Mouse (Mus musculus) ZHBTc4 (cell line): ENCODE measurements around the gene Best1.

Source experiments
- DNase-seq: peaks from one replicate; pipeline ENCODE4 v3.0.0-alpha.2; 2011; ENCODE audit warnings: low read depth, low spot score

Best1 gene

DNA sequence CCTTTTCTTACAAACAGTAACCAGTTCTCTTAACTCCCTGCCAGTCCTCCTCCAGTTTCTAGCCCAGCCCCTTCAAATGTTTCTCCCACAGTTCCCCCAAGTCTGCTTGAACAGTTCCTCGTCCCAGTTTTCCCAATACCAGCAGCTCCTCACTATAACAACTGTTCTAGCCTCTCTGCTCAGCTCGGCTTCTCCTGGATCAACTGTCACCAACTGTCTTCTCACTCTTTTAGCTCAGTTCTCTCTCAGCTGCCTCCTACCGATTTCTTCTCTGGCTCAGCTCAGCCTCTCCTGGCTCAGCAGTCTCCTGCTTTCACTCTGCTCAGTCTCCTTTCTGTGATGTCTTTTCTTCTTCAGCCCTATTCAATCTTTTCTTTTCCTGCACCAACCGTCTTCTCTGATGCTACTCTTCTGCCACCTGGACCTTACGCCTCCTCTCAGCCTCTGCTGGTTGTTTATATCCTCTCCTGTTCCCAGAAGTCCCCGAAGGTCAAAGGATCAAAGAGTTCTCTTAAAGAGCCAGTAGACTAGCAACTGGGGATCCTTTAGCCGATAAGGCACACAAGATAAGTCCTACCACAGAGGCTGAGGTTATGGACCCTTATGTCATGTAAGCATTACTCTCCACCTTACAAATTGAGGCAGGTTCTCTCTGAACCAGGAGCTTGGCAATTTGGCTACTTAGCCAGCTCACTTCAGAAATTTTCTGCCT, 37.1 kb downstream of the Best1 start:
- DNase-seq: no peak

DNA sequence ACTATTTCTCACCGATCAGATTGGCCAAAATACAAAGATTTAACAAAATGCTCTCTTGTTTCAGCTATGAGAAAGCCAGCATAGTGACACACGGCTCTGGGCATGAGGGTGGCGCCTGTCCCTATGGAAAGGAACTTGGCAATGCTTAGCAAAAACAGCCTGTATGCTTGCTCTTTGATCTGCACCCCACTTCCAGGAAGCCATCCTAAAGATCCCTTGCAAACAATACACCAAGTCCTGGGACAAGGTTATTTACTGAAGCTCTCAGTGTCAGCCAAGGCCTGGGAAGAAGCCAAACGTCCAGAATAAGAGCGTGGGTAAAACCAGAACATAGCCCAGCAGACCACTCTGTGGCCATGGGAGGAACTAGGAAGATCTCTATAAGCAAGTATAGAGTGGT, 40.7 kb downstream of the Best1 start:
- no peak for DNase-seq

DNA sequence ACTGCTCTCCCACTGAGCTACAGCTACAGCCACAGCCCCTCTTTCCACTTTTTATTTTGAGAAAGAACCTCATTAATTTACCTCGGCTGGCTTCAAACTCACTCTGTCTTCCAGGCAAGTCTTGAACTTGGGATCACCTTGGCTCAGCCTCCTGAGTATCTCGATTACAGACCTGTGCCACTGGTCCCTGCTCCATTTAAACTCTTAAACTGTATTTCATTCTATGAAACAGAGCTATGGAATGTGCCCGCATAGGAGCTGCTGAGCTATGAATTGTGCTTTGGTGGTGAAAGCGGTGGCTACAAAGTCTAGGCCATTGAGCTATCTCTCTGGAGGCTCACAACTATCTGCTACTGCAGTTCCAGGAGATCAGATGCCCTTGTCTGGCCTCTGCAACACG, 43.5 kb downstream of the Best1 start:
- DNase-seq: no peak

- DNase-seq: no peak
These were observed 44.6 kb downstream of the Best1 start for GRCm38 (mm10) chr19:9956624-9957388.

- no peak for DNase-seq
These were observed 46.0 kb downstream of the Best1 start for GRCm38 (mm10) chr19:9955438-9955837.

DNA sequence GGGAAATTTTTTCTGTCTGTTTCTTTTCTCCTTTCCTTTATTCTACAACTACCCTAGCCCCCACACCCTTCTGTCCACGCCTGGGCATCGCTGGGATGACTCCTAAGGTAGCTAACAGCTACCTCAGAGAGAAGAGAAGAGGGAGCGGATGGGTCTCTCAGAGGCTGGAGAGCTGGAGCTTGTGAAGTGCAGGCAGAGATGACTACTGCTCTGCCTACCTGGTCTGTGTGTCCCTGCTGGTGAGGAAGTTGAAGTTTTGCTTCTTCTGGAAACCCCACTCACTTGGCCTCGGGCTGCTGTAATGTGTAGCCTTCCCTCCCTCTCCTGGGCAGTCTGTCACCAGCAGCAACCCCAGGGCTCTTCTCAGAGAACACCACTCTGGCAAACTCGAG, 46.6 kb downstream of the Best1 start:
- no peak for DNase-seq

DNA sequence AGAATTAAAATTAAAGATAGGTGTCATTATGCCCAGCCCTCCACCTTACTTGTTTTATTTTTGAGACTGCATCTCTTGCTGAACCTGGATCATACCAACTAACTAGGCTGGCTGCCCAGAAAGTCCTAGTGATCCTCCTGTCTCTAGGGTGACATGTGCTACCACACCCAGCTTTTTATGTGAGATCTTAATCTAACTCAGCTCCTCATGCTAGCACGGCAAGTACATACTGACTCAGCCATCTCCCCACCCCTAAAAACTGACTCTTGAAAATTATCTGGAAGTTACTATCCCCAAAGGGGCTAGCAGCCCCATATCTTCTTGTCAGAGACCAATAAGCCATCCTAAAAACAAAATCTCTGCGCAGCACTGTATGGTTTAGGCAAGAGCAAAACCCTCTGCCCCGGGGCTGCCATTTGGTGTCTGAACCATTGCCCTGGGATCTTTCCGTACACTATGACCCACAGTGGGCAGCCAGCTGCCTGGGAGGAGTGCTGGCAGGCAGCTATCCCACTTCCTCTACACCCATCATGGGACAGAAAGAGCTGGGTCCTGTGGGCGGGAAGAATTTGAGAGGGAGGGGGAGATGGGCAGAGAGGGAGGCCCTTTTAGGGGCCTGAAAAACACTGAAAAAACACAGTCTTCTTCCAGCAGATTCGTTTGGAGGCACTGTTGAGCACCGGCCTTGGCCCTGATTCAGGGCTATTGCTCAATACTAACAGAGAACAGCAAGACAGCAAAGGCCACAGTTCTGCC, 47.2 kb downstream of the Best1 start:
- no peak for DNase-seq

DNA sequence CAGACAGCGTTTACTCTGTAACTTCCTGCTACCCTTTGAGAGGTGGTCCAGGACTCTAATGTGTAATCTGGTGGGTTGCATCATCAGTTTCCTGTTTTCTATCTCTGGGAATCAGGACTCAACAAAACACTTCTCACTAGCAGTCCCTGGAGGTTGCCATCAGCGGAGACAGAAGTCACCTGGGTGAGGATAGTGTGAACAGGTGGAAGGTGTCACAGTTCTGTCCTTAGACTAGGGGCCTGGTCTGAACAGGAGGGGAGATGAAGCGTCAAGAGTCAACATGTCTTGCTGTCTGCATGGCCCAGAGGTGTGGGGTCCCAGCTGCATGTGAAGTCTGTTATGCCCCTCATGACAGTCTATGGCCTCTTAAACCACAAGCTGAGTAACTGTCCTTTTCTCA, 48.5 kb downstream of the Best1 start:
- no peak for DNase-seq

GRCm38 (mm10) chr19:9952390-9952789, 49.0 kb downstream of the Best1 start:
- DNase-seq: no peak

- DNase-seq: no peak
These were observed 54.4 kb downstream of the Best1 start for GRCm38 (mm10) chr19:9946986-9947385.

- DNase-seq: no peak
These were observed 55.5 kb downstream of the Best1 start for GRCm38 (mm10) chr19:9945800-9946564.

GRCm38 (mm10) chr19:9942539-9943533, 58.6 kb downstream of the Best1 start:
- DNase-seq: no peak

DNA sequence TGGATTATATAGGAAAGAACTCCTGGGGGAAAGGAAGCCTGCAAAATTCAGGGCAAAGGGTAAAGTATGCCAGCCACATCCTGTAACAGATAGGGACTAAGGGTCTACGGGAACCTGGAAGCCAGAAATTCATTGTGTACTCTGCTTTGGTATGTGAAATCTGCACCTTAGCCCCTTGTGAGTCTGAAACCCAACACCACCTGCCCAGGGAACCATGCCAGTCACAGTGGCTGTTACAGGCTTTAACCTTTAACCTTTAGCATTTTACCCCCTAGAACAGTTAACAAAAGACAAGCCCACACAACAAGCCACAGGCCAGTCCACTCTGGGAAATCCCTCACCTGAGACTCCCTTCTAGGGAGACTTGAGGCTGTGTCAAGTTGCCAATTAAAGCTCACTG, 59.6 kb downstream of the Best1 start:
- DNase-seq: no peak

DNA sequence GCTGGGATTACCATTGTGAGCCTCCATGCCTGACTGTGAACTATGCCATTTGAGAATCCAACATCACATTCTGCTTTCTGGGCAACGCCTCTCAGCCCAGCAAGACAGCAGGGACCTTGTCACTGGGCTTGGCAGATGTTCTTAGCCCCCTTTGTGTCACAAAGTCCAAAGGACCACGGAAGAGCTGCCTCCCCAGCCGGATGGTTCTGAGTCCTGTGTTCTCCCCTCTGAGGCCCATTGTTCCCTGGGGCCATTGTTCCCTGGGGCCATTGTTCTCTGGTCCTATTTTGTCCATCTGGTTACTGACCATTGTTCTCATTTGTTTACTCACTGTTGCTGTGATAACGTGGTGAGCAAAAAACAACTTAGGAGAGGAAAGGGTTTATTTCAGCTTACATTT, 60.5 kb downstream of the Best1 start:
- no peak for DNase-seq

DNA sequence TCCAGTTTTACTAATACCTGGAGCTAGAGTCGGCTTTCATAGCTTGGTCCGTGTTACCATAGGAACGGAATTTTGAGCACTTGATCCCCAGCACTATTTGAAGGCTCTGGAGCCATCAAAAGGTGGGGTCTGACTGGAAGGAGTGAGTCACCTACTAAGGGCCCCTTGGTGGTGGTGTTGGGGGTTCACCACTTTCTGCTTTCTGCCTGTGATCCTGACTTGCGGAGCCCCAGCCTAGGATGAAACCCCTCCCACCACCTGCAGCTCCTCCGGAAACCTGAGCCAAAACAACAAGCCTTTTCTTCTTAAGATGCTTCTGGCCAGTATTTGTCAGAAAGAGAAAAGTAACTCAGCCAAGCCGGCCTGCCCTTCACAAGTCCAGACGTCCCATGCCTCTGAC, 61.6 kb downstream of the Best1 start:
- no peak for DNase-seq

DNA sequence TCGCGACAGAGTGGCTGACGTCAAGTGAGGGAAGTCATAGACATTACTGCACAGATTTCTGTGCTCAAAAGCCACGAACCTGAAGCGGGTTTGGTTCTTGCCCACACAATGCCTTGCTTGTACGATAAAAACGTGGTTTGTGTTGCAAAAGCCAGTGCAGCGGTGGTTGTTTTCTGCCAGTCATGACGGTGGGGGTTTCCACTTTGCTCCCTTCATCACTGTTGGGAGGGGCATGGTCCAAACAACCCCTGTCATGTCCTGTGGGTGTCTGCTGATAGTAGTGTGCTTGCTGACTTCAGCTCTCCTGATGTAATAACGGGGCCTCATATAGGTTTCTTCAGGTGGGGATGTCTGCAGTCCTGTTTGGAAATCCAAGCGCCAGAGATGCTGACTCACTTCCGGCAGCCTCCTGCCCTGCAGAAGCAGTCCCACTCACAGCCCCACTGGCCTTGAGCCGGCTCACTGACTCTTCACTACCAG, 62.6 kb downstream of the Best1 start:
- DNase-seq: no peak

DNA sequence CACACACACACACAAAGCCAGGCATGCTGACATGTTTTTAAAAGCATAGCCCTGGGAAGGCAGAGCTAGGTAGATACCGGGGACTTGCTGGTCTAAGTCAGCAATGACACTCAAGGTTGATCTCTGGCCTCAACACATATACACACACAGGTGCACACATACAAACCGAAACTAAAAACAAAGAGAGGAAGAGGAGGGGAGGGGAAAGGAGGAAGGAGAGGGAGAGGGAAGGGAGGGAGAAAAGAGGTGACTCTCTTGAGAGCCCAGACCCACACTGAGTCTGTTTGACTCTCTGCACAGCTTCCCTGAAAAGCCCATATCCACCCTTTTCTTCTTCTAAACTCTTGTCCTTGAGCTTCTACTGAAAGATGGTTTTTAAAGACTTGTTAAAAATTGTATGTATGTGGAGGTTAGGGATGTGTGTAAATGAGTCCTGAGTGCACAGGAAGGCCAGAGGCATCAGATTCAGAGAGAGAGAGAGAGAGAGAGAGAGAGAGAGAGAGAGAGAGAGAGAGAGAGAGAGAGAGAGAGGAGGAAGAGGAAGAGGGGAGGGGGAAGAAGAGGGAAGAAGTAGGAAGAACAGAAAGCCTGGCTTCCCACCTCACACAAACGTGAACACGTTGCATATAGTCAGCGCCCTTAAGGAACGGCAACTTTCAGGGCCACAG, 63.1 kb downstream of the Best1 start:
- DNase-seq: no peak

GRCm38 (mm10) chr19:9937428-9937827, 64.0 kb downstream of the Best1 start:
- DNase-seq: no peak

GRCm38 (mm10) chr19:9936579-9936978, 64.9 kb downstream of the Best1 start:
- DNase-seq: no peak
